Mouse (Mus musculus) central nervous system, embryonic 14 days (tissue): ENCODE results near the gene 2310039H08Rik. TPM values are rescaled to one million over a fixed set of nuclear protein-coding genes. Genes with fewer than 3 reads are reported as not detected.

Experiments used
- polyA plus RNA-seq: library from polyadenylated mRNA; depleted of rRNA; stranded (reverse); fragments of >200 nt; gene quantifications from 2 replicates; pipeline ENCODE4 v1.2.3, GENCODE M21; 2012; rRNA removed

Gene 2310039H08Rik
- polyA plus RNA-seq, result 64.8 and 67.4 TPM in 2 replicates

GRCm38 (mm10) chr17:46772404-46773277, at the start of gene 2310039H08Rik:
Gene 2310039H08Rik, plus strand, starts transcription at chr17:46772635.

GRCm38 (mm10) chr17:46728904-46729318, 43.5 kb upstream of the 2310039H08Rik start, which contains the start of gene Gnmt:
Gene Gnmt, minus strand, starts transcription at chr17:46729168.

GRCm38 (mm10) chr17:46751794-46752556, 20.5 kb upstream of the 2310039H08Rik start, which contains the start of gene Cnpy3:
Gene Cnpy3, minus strand, starts transcription at chr17:46752214.

GRCm38 (mm10) chr17:46763544-46763943, 8.9 kb upstream of the 2310039H08Rik start, which contains the start of gene Ptcra:
Gene Ptcra, minus strand, starts transcription at chr17:46763712.

GRCm38 (mm10) chr17:46782341-46783221, 10.1 kb downstream of the 2310039H08Rik start, which contains the start of gene Rpl7l1:
Gene Rpl7l1, minus strand, starts transcription at chr17:46782672.

Other genes with a start within 250 kb of the 2310039H08Rik start
- 37.0 and 39.7 TPM in 2 replicates for gene Cul9, start 226.2 kb upstream of the 2310039H08Rik start, polyA plus RNA-seq
- gene Srf, start 216.5 kb upstream of the 2310039H08Rik start, polyA plus RNA-seq, result 63.0 and 64.7 TPM in 2 replicates
- gene Ptk7, start 143.1 kb upstream of the 2310039H08Rik start, polyA plus RNA-seq, result 27.6 and 39.1 TPM in 2 replicates
- 35.0 and 37.2 TPM in 2 replicates for gene Klc4, start 126.6 kb upstream of the 2310039H08Rik start, polyA plus RNA-seq
- gene Mrpl2, start 126.4 kb upstream of the 2310039H08Rik start, polyA plus RNA-seq, result 57.1 and 58.5 TPM in 2 replicates
- 79.9 and 93.7 TPM in 2 replicates for gene Cul7, start 122.3 kb upstream of the 2310039H08Rik start, polyA plus RNA-seq
- 36.2 and 40.8 TPM in 2 replicates for gene Rrp36, start 98.3 kb upstream of the 2310039H08Rik start, polyA plus RNA-seq
- 168 and 171 TPM in 2 replicates for gene Mea1, start 93.8 kb upstream of the 2310039H08Rik start, polyA plus RNA-seq
- gene Klhdc3, start 91.7 kb upstream of the 2310039H08Rik start, polyA plus RNA-seq, result 140 and 150 TPM in 2 replicates
- gene Ppp2r5d, start 67.5 kb upstream of the 2310039H08Rik start, polyA plus RNA-seq, result 105 and 111 TPM in 2 replicates
- gene Pex6, start 61.2 kb upstream of the 2310039H08Rik start, polyA plus RNA-seq, result 42.6 and 47.2 TPM in 2 replicates
- 1.8 and 2.8 TPM in 2 replicates for gene Gnmt, start 43.5 kb upstream of the 2310039H08Rik start, polyA plus RNA-seq
- 53.5 and 59.9 TPM in 2 replicates for gene Cnpy3, start 20.4 kb upstream of the 2310039H08Rik start, polyA plus RNA-seq
- gene Ptcra, start 8.9 kb upstream of the 2310039H08Rik start, polyA plus RNA-seq, result 0.04 TPM in 1 of 2 replicates, not detected in the other
- gene Rpl7l1, start 10.0 kb downstream of the 2310039H08Rik start, polyA plus RNA-seq, result 88.2 and 89.8 TPM in 2 replicates
- 17.7 and 20.6 TPM in 2 replicates for gene Bicral, start 85.8 kb downstream of the 2310039H08Rik start, polyA plus RNA-seq
- 34.7 and 37.5 TPM in 2 replicates for gene Tbcc, start 118.0 kb downstream of the 2310039H08Rik start, polyA plus RNA-seq
- 0.05 TPM in 2 replicates for gene Prph2, start 137.8 kb downstream of the 2310039H08Rik start, polyA plus RNA-seq
- gene Ubr2, start 237.9 kb downstream of the 2310039H08Rik start, polyA plus RNA-seq, result 32.3 and 34.7 TPM in 2 replicates